Mouse (Mus musculus) lung, embryonic 16.5 days (tissue): ENCODE measurements at regions not wholly inside any gene's neighbourhood (a gene's known extent, or its start where the extent isn't known, plus 50 kb on each side); places are given as distances from the start of the nearest gene placed in this dataset.

Experiments used
- ATAC-seq: fragments of 200-750 bp; cut with Nextera tagmentation; 2 replicates; pipeline ENCODE4 v1.8.0; 2017; ENCODE audit warnings: low read depth, mild to moderate bottlenecking, moderate library complexity
- H3K27ac ChIP-seq: fragments of 300-500 bp; sonication (generic); 2 replicates; pipeline ENCODE4 v1.5.1; 2014; ENCODE audit warnings: mild to moderate bottlenecking, control low read depth, low read length
- H3K27me3 ChIP-seq: fragments of 300-500 bp; sonication (generic); 2 replicates; pipeline ENCODE4 v1.6.1; 2014; ENCODE audit warnings: low read depth, low read length, mixed read lengths; ENCODE audit not compliant: control insufficient read depth, insufficient read depth
- H3K36me3 ChIP-seq: fragments of 300-500 bp; sonication (generic); 2 replicates; pipeline ENCODE4 v1.6.1; 2014; ENCODE audit warnings: low read length; ENCODE audit not compliant: control insufficient read depth, insufficient read depth
- H3K4me1 ChIP-seq: fragments of 300-500 bp; sonication (generic); replicated peaks from 2 replicates; pipeline ENCODE4 v1.6.1; 2014; ENCODE audit warnings: low read length, mixed read lengths; ENCODE audit not compliant: control insufficient read depth, insufficient read depth
- H3K4me2 ChIP-seq: fragments of 300-500 bp; sonication (generic); 2 replicates; pipeline ENCODE4 v1.6.1; 2014; ENCODE audit warnings: low read depth, low read length, control low read depth
- H3K4me3 ChIP-seq: fragments of 300-500 bp; sonication (generic); 2 replicates; pipeline ENCODE4 v1.5.1; 2014; ENCODE audit warnings: mild to moderate bottlenecking, low read length, control low read depth
- H3K9ac ChIP-seq: fragments of 300-500 bp; sonication (generic); 2 replicates; pipeline ENCODE4 v1.6.1; 2014; ENCODE audit warnings: low read length, control low read depth
- H3K9me3 ChIP-seq: fragments of 300-500 bp; sonication (generic); 2 replicates; pipeline ENCODE4 v1.6.1; 2016; ENCODE audit warnings: low read length; ENCODE audit not compliant: control insufficient read depth
- WGBS: fragments of 180-500 bp; shearing (Covaris S2); extraction: QIAGEN DNeasy Blood & Tissue Kit; methylation state at CpG from one replicate; pipeline ENCODE4 v1.1.7; 2014; 5-methylcytosine and 5-hydroxymethylcytosine counted together

DNA sequence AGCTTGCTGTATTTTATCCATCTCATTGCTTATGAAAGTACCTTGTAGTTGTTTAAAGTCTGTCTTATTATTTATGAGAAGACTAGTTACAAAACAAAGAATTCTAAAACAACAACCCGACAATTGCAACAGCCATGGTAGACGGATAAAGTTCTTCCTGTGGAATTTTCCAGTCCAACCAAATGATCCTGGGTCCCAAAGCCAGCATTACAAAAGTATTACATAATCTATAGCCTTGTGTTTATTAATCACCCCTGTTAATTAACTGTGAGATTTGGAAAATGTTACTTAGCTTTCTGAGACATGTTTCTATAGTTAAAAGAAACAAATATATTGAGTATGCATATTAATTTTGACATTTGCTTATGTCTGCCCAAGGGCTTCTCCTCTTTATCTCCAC, 236.9 kb downstream of the Wnt5a start:
- H3K9me3 ChIP-seq: no peaks in the 10 kb centered on the region
- no peak overlapping the region for H3K9ac ChIP-seq
- no peaks in the 10 kb centered on the region for H3K27me3 ChIP-seq
- no peaks in the 10 kb centered on the region for H3K36me3 ChIP-seq
- ATAC-seq: peak; percentile 65
- 41% methylated on average over 2 of the region's 2 CpGs for WGBS
- H3K4me2 ChIP-seq: no peak overlapping the region
- H3K27ac ChIP-seq: no peak overlapping the region
- no peaks in the 10 kb centered on the region; the same call in 1 of the 2 replicates for H3K4me1 ChIP-seq
- no peak overlapping the region for H3K4me3 ChIP-seq

DNA sequence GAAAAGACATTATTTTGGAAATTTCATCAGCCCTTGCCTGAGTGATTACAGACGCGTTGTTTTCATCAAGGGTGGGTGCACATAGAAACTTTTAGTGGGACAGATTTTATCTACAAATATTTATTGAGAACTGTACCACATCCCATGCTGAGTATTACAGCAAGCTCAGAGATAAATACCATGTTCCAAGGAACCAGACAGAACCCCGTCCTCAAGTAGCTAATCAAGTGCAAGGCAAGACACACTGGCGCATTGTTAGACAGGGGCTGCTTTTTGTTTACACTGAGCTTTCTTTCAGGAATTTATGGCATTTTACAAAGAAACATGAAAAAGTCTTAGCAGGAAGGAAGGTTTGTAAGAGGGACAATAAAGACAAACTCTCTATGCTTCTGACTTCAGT, 239.1 kb downstream of the Wnt5a start:
- Histone ChIP-seq H3K36me3 (no peaks in the 10 kb centered on the region), H3K27me3 (no peaks in the 10 kb centered on the region), H3K9ac (no peak overlapping the region), H3K27ac (no peak overlapping the region), H3K4me2 (no peak overlapping the region), H3K4me3 (no peak overlapping the region), H3K4me1 (no peaks in the 10 kb centered on the region; the same call in 1 of the 2 replicates), H3K9me3 (no peaks in the 10 kb centered on the region)
- ATAC-seq: peak; percentile 69
- 41% methylated on average over 4 of the region's 4 CpGs for WGBS

DNA sequence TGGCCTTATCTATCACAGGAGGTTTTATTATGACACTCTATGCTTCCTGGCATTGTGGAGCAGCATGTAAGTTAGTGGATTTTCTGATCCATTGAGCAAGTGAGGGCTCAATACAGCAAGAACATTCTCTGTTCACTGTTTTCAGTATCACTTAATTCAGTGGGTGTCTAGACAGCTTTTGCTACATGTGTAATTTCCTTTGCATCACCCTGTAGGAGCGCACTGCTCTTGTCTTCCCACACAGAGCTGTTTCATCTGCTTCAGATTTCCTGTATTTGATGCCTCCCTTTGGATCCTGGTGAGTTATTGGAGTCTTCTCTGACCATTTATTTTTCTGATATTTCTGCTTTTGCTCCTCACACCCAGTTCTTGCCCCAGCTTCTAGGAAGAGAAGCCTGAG, 245.8 kb downstream of the Wnt5a start:
- WGBS: 74% methylated on average over 1 of the region's 1 CpGs
- no peaks in the 10 kb centered on the region for H3K4me1 ChIP-seq
- H3K27ac ChIP-seq: no peak overlapping the region
- ATAC-seq: no peak
- no peak overlapping the region for H3K4me3 ChIP-seq
- no peak overlapping the region for H3K9ac ChIP-seq
- H3K27me3 ChIP-seq: no peaks in the 10 kb centered on the region
- H3K4me2 ChIP-seq: no peak overlapping the region
- H3K36me3 ChIP-seq: no peaks in the 10 kb centered on the region
- no peaks in the 10 kb centered on the region for H3K9me3 ChIP-seq

DNA sequence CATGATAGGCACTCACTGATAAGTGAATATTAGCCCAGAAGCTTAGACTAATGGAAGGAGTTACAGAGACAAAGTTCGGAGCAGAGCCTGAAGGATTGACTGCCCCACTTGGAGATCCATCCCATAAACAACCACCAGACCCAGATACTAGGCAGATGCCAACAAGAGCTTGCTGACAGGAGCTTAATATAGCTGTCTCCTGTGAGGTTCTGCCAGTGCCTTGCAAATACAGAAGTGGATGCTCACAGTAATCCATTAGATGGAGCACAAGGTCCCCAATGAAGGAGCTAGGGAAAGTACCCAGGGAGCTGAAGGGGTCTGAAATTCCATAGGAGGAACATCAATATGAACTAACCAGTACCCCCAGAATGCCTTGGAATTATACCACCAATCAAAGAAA, 252.8 kb upstream of the Lrtm1 start:
- 80% methylated on average over 1 of the region's 1 CpGs for WGBS
- ATAC-seq: no peak

DNA sequence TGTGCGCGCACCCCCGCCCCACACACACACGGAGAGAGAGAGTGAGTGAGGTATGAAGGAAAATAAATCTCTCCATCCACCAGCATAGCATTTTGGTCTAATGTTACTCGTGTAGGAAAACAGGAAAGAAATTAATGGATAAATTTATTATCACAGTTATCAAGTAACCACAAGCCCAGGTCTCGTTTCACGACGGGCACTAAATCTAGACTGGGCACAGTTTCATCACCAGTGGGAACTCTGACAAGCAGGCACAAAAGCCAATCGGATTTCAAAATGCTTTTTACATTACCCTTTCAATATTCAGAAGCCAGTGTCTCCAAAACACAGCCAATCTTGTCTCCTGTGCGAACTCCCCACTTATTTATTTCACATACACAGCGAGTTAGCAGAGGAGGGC, 244.9 kb upstream of the Lrtm1 start:
- WGBS: 79% methylated on average over 11 of the region's 11 CpGs
- Histone ChIP-seq H3K9me3 (no peaks in the 10 kb centered on the region), H3K4me3 (no peak overlapping the region), H3K4me1 (no peaks in the 10 kb centered on the region), H3K9ac (no peak overlapping the region), H3K27ac (no peak overlapping the region), H3K27me3 (no peaks in the 10 kb centered on the region), H3K4me2 (no peak overlapping the region), H3K36me3 (no peaks in the 10 kb centered on the region)
- no peak for ATAC-seq

More for the DNA sequence above, 252.8 kb upstream of the Lrtm1 start:
- Histone ChIP-seq H3K36me3 (no peaks in the 10 kb centered on the region), H3K4me3 (no peak overlapping the region), H3K9me3 (no peaks in the 10 kb centered on the region), H3K4me1 (no peaks in the 10 kb centered on the region), H3K27ac (no peak overlapping the region), H3K4me2 (no peak overlapping the region), H3K9ac (no peak overlapping the region), H3K27me3 (no peaks in the 10 kb centered on the region)

DNA sequence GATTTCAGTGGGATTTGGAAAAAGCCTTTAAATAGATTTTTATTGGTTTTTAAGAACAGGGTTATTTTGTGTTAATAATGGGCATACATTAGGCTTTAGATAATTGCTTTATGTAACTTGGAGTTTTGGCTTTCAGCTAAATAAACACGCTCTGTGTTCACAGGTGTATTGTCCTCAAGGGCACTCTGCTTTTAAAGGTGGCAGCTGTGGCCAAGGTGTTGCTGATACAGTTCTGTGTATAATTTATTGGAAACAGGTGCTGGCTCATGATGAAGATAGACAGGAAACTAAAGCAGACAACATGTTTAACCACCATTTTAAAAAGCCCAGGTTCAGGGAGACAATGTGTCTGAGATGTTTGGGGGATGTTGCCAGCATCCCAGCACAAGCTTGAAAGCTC, 242.3 kb upstream of the Lrtm1 start:
- ATAC-seq: no peak
- H3K9me3 ChIP-seq: no peaks in the 10 kb centered on the region
- no peak overlapping the region for H3K4me2 ChIP-seq

DNA sequence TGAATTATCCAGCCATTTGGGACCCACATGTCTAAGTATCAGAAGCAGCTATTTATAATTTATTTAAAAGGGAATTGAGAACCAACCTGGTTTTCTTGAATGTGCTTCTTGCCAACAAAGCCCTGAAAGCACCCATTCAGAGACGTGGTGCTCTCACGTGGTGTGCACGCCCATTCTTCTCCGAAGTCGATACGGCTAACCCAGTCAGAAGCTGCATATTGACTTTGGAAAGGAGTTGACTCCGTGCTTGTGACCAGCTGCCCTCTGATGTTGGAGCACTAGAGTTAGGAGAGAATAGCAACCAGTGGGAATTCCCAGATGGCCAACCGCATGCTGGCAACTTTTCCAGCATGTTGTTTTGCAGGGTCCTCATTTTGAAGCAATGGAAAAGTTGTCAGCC, 240.2 kb upstream of the Lrtm1 start:
- 80% methylated on average over 8 of the region's 8 CpGs for WGBS
- no peak for ATAC-seq
- H3K4me2 ChIP-seq: no peak overlapping the region
- H3K9me3 ChIP-seq: no peaks in the 10 kb centered on the region
- no peak overlapping the region for H3K4me3 ChIP-seq
- H3K36me3 ChIP-seq: no peaks in the 10 kb centered on the region
- no peaks in the 10 kb centered on the region for H3K27me3 ChIP-seq
- no peaks in the 10 kb centered on the region for H3K4me1 ChIP-seq
- H3K27ac ChIP-seq: no peak overlapping the region
- no peak overlapping the region for H3K9ac ChIP-seq

More for the DNA sequence above, 242.3 kb upstream of the Lrtm1 start:
- Histone ChIP-seq H3K4me3 (no peak overlapping the region), H3K9ac (no peak overlapping the region), H3K27me3 (no peaks in the 10 kb centered on the region), H3K27ac (no peak overlapping the region), H3K4me1 (no peaks in the 10 kb centered on the region), H3K36me3 (no peaks in the 10 kb centered on the region)
- 72% methylated on average over 1 of the region's 1 CpGs for WGBS

DNA sequence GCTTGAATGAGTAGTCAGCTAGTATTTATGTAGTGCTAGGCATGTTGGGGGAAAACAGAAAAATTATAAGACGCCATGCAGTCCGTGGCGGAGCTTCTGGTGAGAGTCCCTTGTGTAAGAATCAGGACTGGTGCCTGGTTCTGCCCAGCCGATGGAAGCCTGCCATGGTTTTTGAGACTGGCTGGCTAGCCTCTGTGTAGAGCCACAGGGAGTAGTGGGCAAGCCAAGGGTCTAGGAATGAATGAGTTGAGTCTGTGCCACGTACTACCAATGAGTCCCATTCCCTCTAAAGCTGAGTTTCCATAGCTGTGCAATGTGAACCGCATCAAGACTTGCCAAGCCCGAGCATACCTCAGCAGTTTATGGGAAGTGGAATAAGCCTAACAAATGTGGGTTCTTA, 236.3 kb upstream of the Lrtm1 start:
- no peaks in the 10 kb centered on the region for H3K27me3 ChIP-seq
- no peaks in the 10 kb centered on the region for H3K4me1 ChIP-seq
- WGBS: 92% methylated on average over 7 of the region's 7 CpGs
- H3K36me3 ChIP-seq: no peaks in the 10 kb centered on the region
- no peak overlapping the region for H3K4me3 ChIP-seq
- no peak overlapping the region for H3K27ac ChIP-seq
- H3K4me2 ChIP-seq: no peak overlapping the region
- H3K9me3 ChIP-seq: no peaks in the 10 kb centered on the region
- ATAC-seq: no peak
- H3K9ac ChIP-seq: no peak overlapping the region

DNA sequence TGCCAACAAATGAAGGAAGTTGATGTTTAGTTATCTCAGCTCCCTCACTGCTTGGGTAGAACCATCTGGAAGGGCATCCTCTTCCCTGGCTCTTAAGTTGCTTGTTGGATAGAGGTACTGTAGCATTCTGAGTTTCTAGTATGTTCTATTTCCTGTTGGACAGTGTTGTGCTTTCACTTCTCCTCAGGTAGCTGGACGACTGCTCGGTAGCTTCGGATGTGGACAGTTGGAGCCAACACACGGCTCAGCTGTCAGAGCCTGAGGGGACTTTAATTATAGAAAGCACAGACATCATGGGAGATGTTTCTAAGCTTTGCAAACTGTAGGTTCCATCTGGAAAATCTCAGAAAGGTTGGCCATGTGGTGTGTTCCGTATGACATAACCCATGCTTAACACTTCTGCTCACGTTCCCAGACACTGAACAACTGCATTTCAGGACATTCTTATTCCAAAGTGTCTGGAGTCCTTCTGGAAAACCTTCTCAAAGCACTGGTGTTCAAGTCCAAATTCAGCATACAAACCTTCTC, 233.8 kb upstream of the Lrtm1 start:
- Histone ChIP-seq H3K27ac (no peak overlapping the region), H3K4me3 (no peak overlapping the region), H3K9ac (no peak overlapping the region), H3K36me3 (no peaks in the 10 kb centered on the region), H3K27me3 (no peaks in the 10 kb centered on the region), H3K4me2 (no peak overlapping the region), H3K9me3 (no peaks in the 10 kb centered on the region), H3K4me1 (no peaks in the 10 kb centered on the region)
- 74% methylated on average over 6 of the region's 6 CpGs for WGBS
- ATAC-seq: no peak

DNA sequence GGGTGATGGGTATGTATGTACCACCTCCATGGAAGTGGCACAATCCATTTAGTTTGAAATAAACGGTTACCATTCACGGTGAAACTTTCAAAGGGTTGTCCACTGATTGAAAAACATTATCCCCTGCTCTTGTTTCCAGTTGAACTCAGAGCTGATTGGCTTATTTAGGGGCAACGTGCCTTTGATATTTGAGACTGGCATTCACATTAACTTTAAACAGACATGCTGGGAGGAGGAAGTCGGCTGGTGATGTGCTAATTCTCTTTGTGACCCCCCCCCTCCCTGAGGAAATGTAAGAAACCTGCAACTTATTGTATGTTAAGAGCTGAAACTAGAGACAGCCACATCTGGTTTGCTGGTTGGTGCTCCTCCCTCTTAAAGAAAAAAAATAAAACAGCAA, 219.7 kb upstream of the Lrtm1 start:
- ATAC-seq: no peak
- WGBS: under 1% methylated on average over 4 of the region's 4 CpGs

More for the DNA sequence above, 219.7 kb upstream of the Lrtm1 start:
- Histone ChIP-seq H3K9me3 (no peaks in the 10 kb centered on the region), H3K4me3 (no peak overlapping the region), H3K4me1 (no peaks in the 10 kb centered on the region), H3K27me3 (no peaks in the 10 kb centered on the region; the same call in 1 of the 2 replicates), H3K27ac (no peak overlapping the region), H3K36me3 (no peaks in the 10 kb centered on the region), H3K9ac (no peak overlapping the region), H3K4me2 (no peak overlapping the region)
